Mouse (Mus musculus) kidney, postnatal 0 days (tissue): ENCODE data around the gene C2cd3. TPM values are rescaled to one million over a fixed set of nuclear protein-coding genes. Genes with fewer than 3 reads are reported as not detected.

ENCODE experiments used
- ATAC-seq: fragments of 200-750 bp; cut with Nextera tagmentation; replicated peaks from 2 replicates; pipeline ENCODE4 v1.8.0; 2017; ENCODE audit warnings: low read depth, moderate number of reproducible peaks, moderate TSS enrichment, moderate library complexity; ENCODE audit not compliant: low FRiP score
- DNase-seq: peaks from one replicate; pipeline ENCODE4 v3.0.0-alpha.2; 2016; ENCODE audit warnings: low spot score
- H3K27ac ChIP-seq: fragments of 300-500 bp; sonication (generic); 2 replicates; pipeline ENCODE4 v1.5.1; 2014; ENCODE audit warnings: mild to moderate bottlenecking
- H3K27me3 ChIP-seq: fragments of 300-500 bp; sonication (generic); 2 replicates; pipeline ENCODE4 v1.6.1; 2014; ENCODE audit warnings: low read length, mixed read lengths; ENCODE audit not compliant: insufficient read depth
- H3K36me3 ChIP-seq: fragments of 300-500 bp; sonication (generic); 2 replicates; pipeline ENCODE4 v1.6.1; 2014; ENCODE audit warnings: low read length, mixed read lengths; ENCODE audit not compliant: insufficient read depth
- H3K4me1 ChIP-seq: fragments of 300-500 bp; sonication (generic); replicated peaks from 2 replicates; pipeline ENCODE4 v1.6.1; 2014; ENCODE audit warnings: antibody characterized with exemption, low read length, mixed read lengths; ENCODE audit not compliant: insufficient read depth
- H3K4me2 ChIP-seq: fragments of 300-500 bp; sonication (generic); 2 replicates; pipeline ENCODE4 v1.6.1; 2014; ENCODE audit warnings: mild to moderate bottlenecking, low read length, moderate library complexity, mixed read lengths
- H3K4me3 ChIP-seq: fragments of 300-500 bp; sonication (generic); replicated peaks from 2 replicates; pipeline ENCODE4 v1.5.1; 2014; ENCODE audit warnings: low read depth, low read length
- H3K9ac ChIP-seq: fragments of 300-500 bp; sonication (generic); 2 replicates; pipeline ENCODE4 v1.6.1; 2014; ENCODE audit warnings: low read depth, low read length
- H3K9me3 ChIP-seq: fragments of 300-500 bp; sonication (generic); replicated peaks from 2 replicates; pipeline ENCODE4 v1.6.1; 2016; ENCODE audit warnings: low read length, inconsistent platforms, mixed read lengths
- CTCF ChIP-seq: IDR thresholded peaks from 2 replicates; pipeline ENCODE4 v1.5.1; 2016; ENCODE audit warnings: antibody characterized with exemption, low read depth, mild to moderate bottlenecking, moderate library complexity
- WGBS: fragments of 180-500 bp; shearing (Covaris S2); extraction: QIAGEN DNeasy Blood & Tissue Kit; methylation state at CpG from one replicate; pipeline ENCODE4 v1.1.7; 2014; 5-methylcytosine and 5-hydroxymethylcytosine counted together
- polyA plus RNA-seq: library from polyadenylated mRNA; unstranded; fragments of >200 nt; fragmentation: Nextera tagmentation; extraction: Ambion mirVana; gene quantifications from 2 replicates; pipeline ENCODE4 v1.2.1, GENCODE M21; 2015

Gene C2cd3
- polyA plus RNA-seq, 1 experiment from 2014 or later: 13.1 TPM

DNA sequence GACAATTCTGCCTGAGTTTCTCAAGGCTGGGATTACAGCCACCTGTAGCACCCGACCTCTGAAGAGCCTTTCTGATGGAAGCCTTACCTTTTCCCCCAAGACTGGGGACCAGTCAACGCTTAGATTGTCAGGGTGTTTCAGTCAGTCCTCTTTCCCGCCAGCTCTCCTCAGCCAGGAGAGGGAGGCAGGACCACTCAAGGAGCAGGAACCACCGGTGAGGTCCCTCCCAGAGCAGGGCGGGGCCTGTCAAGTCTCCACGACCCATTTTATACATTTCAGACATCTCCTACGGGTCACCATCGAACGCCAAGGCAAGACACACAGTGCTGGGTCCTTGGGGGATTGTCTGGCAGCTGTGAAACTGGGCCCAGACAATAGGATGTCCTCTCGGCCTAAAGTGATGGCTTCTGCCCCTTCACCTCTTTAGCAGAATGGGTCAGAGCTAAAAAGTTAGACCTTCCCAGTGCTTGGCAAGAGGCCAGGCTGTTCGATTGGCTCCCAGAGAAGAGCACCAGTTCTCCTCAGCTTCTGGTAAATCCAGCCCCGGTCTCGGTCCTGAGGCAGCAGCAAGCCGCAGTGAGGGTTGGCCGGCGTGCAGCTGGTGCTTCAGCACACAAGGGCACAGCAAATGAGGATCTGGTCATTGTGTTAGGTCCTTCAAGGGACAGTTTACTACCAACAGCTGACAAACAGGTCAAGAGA, 128.4 kb downstream of the C2cd3 start:
- 58% methylated on average over 16 of the region's 16 CpGs for WGBS
- peaks cover 10% of the 10 kb centered on the region; the same call in 1 of the 2 replicates for H3K4me1 ChIP-seq
- peaks cover 34% of the 10 kb centered on the region; the same call in 1 of the 2 replicates for H3K36me3 ChIP-seq
- no peak for TF ChIP-seq CTCF
- no peak overlapping the region for H3K4me2 ChIP-seq
- H3K4me3 ChIP-seq: no peak overlapping the region
- H3K27ac ChIP-seq: no peak overlapping the region
- no peak for ATAC-seq
- H3K9ac ChIP-seq: no peak overlapping the region
- no peaks in the 10 kb centered on the region for H3K9me3 ChIP-seq
- no peaks in the 10 kb centered on the region for H3K27me3 ChIP-seq
- no peak for DNase-seq

DNA sequence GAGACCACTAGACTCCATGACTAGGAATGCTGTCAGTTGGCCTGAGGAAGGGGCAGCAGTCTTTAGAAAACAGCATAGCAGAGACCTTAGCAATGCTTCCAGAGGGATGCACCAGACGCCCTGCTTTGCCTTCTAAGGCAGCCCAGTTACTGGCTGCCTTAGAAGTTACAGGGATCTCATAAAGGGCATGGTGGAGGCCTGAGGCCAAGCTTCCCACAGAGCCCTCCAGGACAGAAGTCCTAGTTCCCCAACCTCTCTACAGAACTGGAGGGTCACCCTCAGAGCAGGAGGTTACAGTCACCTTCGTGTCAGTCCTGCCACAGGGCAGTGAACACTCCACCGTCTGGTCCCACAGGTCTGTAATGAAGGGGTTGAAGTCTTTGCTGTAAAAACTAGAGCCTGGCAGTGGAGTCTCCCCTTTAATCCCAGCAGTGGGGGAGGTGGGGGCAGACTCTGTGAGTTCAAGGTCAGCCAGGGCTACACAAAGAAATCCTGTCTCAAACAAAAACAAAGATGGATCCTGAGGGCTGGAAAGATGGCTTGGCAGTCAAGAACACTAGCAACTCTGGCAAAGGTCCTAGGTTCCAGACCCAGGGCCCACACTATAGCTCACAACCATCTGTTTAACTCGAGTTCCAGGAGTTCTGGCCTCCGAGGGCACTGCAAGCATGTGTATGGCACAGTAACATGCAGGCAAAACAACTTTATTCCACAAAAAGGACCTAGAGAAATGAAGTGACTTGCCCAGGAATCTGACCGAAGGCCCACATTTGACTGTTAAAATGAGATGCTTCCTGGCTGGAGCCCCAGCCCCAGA, 129.2 kb downstream of the C2cd3 start:
- Histone ChIP-seq H3K9me3 (no peaks in the 10 kb centered on the region), H3K9ac (no peak overlapping the region), H3K4me1 (peaks cover 2% of the 10 kb centered on the region; the same call in 1 of the 2 replicates), H3K27me3 (no peaks in the 10 kb centered on the region), H3K36me3 (peaks cover 34% of the 10 kb centered on the region; the same call in 1 of the 2 replicates), H3K4me2 (no peak overlapping the region), H3K4me3 (no peak overlapping the region), H3K27ac (no peak overlapping the region)
- DNase-seq (no peak), ATAC-seq (no peak)
- TF ChIP-seq CTCF: no peak
- WGBS: 64% methylated on average over 6 of the region's 6 CpGs

DNA sequence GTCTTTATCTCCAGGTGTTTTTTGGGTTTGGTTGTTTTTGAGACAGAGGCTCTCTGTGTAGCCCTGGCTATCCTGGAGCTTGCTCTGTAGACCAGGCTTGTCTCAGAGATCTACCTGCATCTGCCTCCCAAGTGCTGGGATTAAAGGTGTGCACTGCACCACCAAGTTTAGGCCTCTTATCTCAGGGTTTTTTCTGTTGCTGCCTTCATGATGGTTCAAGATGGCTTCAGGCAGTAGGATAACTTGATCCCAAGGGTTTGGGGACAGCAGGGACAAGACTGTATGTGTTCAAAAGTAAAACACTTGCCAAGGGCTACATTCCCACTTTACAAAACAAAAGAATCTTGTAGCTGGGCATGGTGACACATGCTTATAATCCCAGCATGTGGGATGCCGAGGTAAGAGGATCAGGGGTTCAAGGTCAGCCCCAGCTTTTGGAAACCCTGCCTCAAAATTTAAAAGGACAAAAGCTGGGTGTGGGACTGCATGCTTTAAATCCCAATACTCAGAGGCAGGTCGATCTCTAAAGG, 129.9 kb downstream of the C2cd3 start:
- 47% methylated on average over 2 of the region's 2 CpGs for WGBS
- H3K9me3 ChIP-seq: no peaks in the 10 kb centered on the region

DNA sequence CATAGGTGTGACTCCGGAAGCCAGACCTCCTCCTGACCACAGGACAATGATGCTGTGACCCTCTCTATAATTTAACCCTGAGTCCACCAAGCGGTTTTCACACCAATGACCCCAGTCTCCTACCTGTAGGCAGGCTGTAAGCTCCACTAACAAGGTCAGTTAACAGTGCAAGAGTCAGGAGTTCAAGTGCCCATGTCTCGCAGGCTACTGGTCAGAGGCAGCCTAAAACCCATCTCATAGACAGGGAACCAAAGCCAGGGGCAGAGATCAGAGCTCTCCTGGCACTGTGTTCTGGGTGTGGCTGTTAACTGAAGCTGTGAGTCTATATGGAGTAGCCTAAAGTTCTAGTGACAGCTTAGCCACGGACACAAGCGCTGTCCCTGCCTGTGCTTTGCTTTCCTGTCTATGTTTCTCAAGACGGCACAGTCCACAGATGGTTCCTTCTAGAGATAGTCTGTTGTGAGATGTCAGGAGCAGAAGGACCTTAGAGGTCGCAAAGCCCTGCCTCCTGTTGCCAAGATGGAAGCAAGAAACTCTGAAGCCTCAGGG, 130.4 kb downstream of the C2cd3 start:
- no peak overlapping the region for H3K4me2 ChIP-seq
- DNase-seq (no peak), ATAC-seq (no peak)
- no peak for TF ChIP-seq CTCF
- no peak overlapping the region for H3K4me3 ChIP-seq
- no peaks in the 10 kb centered on the region for H3K9me3 ChIP-seq
- H3K27ac ChIP-seq: no peak overlapping the region
- 62% methylated on average over 7 of the region's 7 CpGs for WGBS
- H3K4me1 ChIP-seq: no peaks in the 10 kb centered on the region
- H3K27me3 ChIP-seq: no peaks in the 10 kb centered on the region
- peaks cover 30% of the 10 kb centered on the region; the same call in 1 of the 2 replicates for H3K36me3 ChIP-seq
- H3K9ac ChIP-seq: no peak overlapping the region

More for the DNA sequence above, 129.9 kb downstream of the C2cd3 start:
- H3K27me3 ChIP-seq: no peaks in the 10 kb centered on the region
- no peak overlapping the region for H3K27ac ChIP-seq
- no peak overlapping the region for H3K9ac ChIP-seq
- peaks cover 34% of the 10 kb centered on the region; the same call in 1 of the 2 replicates for H3K36me3 ChIP-seq
- no peaks in the 10 kb centered on the region for H3K4me1 ChIP-seq
- no peak for DNase-seq
- no peak overlapping the region for H3K4me3 ChIP-seq
- TF ChIP-seq CTCF: no peak
- no peak for ATAC-seq
- no peak overlapping the region for H3K4me2 ChIP-seq

DNA sequence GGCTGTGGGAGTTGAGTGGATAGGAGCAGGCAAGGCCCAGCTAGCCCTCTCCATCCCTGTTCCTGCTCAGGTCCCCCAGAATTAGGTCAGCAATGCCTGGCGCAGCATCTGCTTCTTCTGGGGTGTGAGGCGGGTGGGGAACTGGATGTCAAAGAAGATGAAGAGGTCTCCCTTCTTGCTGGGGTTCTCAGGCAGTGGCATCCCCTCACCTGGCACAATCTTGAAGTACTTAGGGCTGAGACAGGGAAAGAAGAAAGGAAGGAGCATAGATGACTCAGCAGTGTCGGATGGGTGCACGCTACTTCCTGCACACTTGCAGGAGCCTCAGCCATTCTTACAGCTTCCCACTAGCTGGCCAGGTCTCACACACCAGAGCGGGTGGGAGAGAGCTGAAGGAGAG, 131.0 kb downstream of the C2cd3 start:
- H3K9ac ChIP-seq: no peak overlapping the region
- WGBS: 80% methylated on average over 5 of the region's 5 CpGs
- H3K36me3 ChIP-seq: peaks cover 24% of the 10 kb centered on the region; the same call in 1 of the 2 replicates
- H3K27ac ChIP-seq: no peak overlapping the region
- no peaks in the 10 kb centered on the region for H3K9me3 ChIP-seq
- no peak for TF ChIP-seq CTCF
- no peak overlapping the region for H3K4me3 ChIP-seq
- DNase-seq (no peak), ATAC-seq (no peak)
- no peaks in the 10 kb centered on the region for H3K27me3 ChIP-seq
- no peaks in the 10 kb centered on the region for H3K4me1 ChIP-seq
- no peak overlapping the region for H3K4me2 ChIP-seq
